Mouse (Mus musculus) heart, embryonic 15.5 days (tissue): ENCODE measurements at regions not wholly inside any gene's neighbourhood (a gene's known extent, or its start where the extent isn't known, plus 50 kb on each side); places are given as distances from the start of the nearest gene placed in this dataset.

Experiments
- ATAC-seq: fragments of 200-750 bp; cut with Nextera tagmentation; replicated peaks from 2 replicates; pipeline ENCODE4 v1.8.0; 2017; ENCODE audit warnings: low read depth, moderate TSS enrichment; ENCODE audit not compliant: insufficient number of reproducible peaks, insufficient read depth, low FRiP score
- H3K27ac ChIP-seq: fragments of 300-500 bp; sonication (generic); 2 replicates; pipeline ENCODE4 v1.5.1; 2015; ENCODE audit warnings: mild to moderate bottlenecking, inconsistent platforms
- H3K27me3 ChIP-seq: fragments of 300-500 bp; sonication (generic); 2 replicates; pipeline ENCODE4 v1.6.1; 2015; ENCODE audit warnings: inconsistent platforms
- H3K36me3 ChIP-seq: fragments of 300-500 bp; sonication (generic); 2 replicates; pipeline ENCODE4 v1.6.1; 2015; ENCODE audit warnings: mild to moderate bottlenecking, inconsistent platforms
- H3K4me1 ChIP-seq: fragments of 300-500 bp; sonication (generic); replicated peaks from 2 replicates; pipeline ENCODE4 v1.6.1; 2015; ENCODE audit warnings: inconsistent platforms
- H3K4me2 ChIP-seq: fragments of 300-500 bp; sonication (generic); 2 replicates; pipeline ENCODE4 v1.6.1; 2015; ENCODE audit warnings: inconsistent platforms, mild to moderate bottlenecking, moderate library complexity
- H3K4me3 ChIP-seq: fragments of 300-500 bp; sonication (generic); 2 replicates; pipeline ENCODE4 v1.5.1; 2015; ENCODE audit warnings: mild to moderate bottlenecking, inconsistent platforms
- H3K9ac ChIP-seq: fragments of 300-500 bp; sonication (generic); 2 replicates; pipeline ENCODE4 v1.6.1; 2015; ENCODE audit warnings: mild to moderate bottlenecking, inconsistent platforms
- H3K9me3 ChIP-seq: fragments of 300-500 bp; sonication (generic); replicated peaks from 2 replicates; pipeline ENCODE4 v1.6.1; 2016; ENCODE audit warnings: inconsistent platforms
- WGBS: fragments of 180-500 bp; shearing (Covaris S2); methylation state at CpG from one replicate; pipeline ENCODE4 v1.1.7; 2015; ENCODE audit warnings: mixed read lengths; 5-methylcytosine and 5-hydroxymethylcytosine counted together

DNA sequence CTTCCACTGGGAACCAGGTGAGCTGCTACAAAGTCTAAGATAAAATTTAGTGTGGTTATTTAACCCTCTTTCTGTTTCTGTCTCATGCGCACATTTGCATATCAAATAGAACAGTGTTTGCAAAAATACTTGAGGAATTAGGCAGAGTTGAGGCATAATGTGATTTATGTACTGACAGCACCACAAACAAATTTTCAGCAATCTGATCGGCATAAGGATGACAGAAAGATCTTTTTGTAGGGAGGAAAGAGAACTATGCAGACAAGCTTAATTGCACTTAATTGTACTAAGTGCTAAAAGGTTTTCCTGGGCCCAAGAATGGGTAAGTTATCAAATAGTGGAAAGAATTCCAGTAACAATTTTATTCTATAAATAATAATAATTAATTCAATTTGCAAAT is 670.6 kb upstream of the Klhl29 start:
- no peak overlapping the region for H3K27ac ChIP-seq
- no peak overlapping the region for H3K9ac ChIP-seq
- no peak overlapping the region for H3K4me3 ChIP-seq
- H3K4me1 ChIP-seq: no peaks in the 10 kb centered on the region
- WGBS: 84% methylated on average over 2 of the region's 2 CpGs
- H3K36me3 ChIP-seq: no peaks in the 10 kb centered on the region
- ATAC-seq: no peak
- no peak overlapping the region for H3K4me2 ChIP-seq
- no peaks in the 10 kb centered on the region for H3K27me3 ChIP-seq
- no peaks in the 10 kb centered on the region for H3K9me3 ChIP-seq

DNA sequence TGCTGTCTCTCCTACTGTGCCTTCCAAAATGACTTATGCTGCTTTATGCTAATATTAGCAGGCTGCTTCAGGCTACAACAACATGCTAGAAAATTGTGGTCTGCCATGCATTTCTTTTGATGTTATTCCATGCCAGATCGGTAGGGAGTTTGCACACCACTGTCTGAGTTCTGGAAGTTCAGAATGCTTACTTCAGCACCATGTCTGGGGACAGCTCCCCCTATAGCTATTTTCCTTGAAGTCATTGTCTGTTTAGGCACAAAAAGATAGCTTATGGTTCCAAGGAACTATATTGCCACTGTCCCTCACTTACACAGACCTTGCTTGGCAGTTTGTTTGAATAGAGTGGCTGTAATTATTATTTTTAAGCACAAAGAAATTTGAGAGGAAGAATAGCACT is 666.8 kb upstream of the Klhl29 start:
- Histone ChIP-seq H3K36me3 (no peaks in the 10 kb centered on the region), H3K27ac (no peak overlapping the region), H3K4me2 (no peak overlapping the region), H3K9me3 (no peaks in the 10 kb centered on the region), H3K27me3 (no peaks in the 10 kb centered on the region), H3K4me1 (no peaks in the 10 kb centered on the region), H3K9ac (no peak overlapping the region), H3K4me3 (no peak overlapping the region)
- 38% methylated on average over 1 of the region's 1 CpGs for WGBS
- no peak for ATAC-seq

DNA sequence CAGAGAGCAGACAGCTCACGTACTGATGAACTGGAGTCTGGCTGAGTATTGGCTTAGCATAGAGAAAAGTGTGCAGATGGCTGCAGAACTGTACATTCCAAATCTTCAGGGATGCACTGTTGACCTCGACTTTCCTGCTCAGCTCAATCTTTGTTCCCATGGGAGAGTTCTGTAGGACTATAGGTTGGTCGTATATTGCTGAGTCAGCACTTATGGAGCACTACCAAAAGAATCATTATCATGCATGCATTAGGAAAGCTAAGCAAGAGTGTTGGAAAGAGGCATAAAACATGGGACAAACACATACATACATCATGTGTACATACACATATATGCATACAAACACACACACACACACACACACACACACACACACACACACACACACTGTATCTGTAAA is 648.6 kb upstream of the Klhl29 start:
- ATAC-seq: no peak
- H3K27me3 ChIP-seq: no peaks in the 10 kb centered on the region
- no peaks in the 10 kb centered on the region for H3K36me3 ChIP-seq
- WGBS: 73% methylated on average over 3 of the region's 3 CpGs
- H3K4me2 ChIP-seq: no peak overlapping the region
- H3K4me1 ChIP-seq: no peaks in the 10 kb centered on the region
- H3K27ac ChIP-seq: no peak overlapping the region
- H3K9ac ChIP-seq: no peak overlapping the region
- no peaks in the 10 kb centered on the region for H3K9me3 ChIP-seq
- H3K4me3 ChIP-seq: no peak overlapping the region

DNA sequence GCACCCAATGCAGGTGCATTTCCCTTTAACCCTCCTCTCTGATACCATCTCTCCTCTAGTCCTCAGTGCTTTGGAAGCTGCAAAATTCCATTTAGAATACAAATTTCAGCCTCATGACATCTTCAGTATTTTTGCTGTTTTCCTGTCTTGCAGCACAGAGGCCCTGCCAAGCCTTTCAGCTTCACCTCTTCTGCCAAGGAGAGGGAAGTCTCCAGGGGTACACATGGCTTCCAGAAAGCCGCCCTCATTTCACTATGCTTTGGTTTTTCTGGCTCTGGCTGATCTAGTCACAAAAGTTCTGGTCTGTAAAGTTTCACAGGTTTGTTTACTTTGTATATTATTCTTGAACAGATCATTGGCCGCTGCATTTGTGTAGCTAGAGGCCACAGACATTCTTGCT is 647.0 kb upstream of the Klhl29 start:
- H3K4me1 ChIP-seq: no peaks in the 10 kb centered on the region
- no peaks in the 10 kb centered on the region for H3K27me3 ChIP-seq
- no peak overlapping the region for H3K27ac ChIP-seq
- H3K9ac ChIP-seq: no peak overlapping the region
- ATAC-seq: no peak
- no peaks in the 10 kb centered on the region for H3K36me3 ChIP-seq
- no peak overlapping the region for H3K4me2 ChIP-seq
- WGBS: 58% methylated on average over 2 of the region's 2 CpGs
- no peak overlapping the region for H3K4me3 ChIP-seq
- H3K9me3 ChIP-seq: no peaks in the 10 kb centered on the region

DNA sequence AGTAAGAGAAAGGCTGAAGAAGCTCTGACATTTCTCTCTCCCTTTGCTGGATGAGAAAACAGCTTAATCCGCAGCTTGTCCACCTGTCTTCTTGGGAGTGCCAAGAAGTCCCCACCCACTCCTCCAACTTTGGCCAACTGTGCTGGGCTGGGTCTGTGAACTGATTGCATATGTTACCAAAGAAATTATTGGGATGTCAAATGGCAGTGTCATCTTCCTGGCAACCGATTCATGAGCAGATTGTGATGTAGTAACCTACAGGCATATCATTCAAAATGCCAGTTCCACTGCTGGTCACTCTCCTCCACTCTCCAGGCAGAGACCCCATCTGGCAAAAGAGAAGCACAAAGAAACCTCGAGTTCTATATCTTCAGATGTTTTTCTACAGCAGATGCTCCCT is 625.5 kb upstream of the Klhl29 start:
- 68% methylated on average over 3 of the region's 3 CpGs for WGBS
- Histone ChIP-seq H3K27ac (no peak overlapping the region), H3K9ac (no peak overlapping the region), H3K27me3 (no peaks in the 10 kb centered on the region), H3K9me3 (no peaks in the 10 kb centered on the region), H3K36me3 (no peaks in the 10 kb centered on the region), H3K4me2 (no peak overlapping the region), H3K4me1 (no peaks in the 10 kb centered on the region), H3K4me3 (no peak overlapping the region)
- no peak for ATAC-seq

DNA sequence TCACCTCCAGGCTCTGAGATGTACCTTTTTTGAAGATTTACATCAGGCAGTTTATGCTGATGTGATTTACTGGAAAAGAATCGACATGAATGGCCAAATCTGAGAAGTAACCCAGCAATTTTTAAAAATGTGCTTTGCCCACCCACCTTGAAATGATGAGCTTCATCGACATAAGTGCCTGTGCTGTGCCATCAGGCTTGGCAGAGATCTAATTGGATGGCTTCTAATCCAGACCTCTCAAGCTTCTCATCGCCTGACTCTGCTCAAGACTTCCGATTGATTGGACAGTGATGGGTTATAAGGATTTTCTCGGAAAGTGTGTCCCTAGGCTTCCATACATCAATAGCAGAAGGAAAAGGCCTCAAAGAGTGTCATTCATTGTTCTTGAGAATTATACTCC is 621.9 kb upstream of the Klhl29 start:
- no peak overlapping the region for H3K4me3 ChIP-seq
- no peaks in the 10 kb centered on the region for H3K9me3 ChIP-seq
- no peak for ATAC-seq
- 82% methylated on average over 5 of the region's 5 CpGs for WGBS
- no peak overlapping the region for H3K9ac ChIP-seq
- no peak overlapping the region for H3K4me2 ChIP-seq
- no peaks in the 10 kb centered on the region for H3K27me3 ChIP-seq
- no peaks in the 10 kb centered on the region for H3K36me3 ChIP-seq
- H3K27ac ChIP-seq: no peak overlapping the region
- no peaks in the 10 kb centered on the region for H3K4me1 ChIP-seq

DNA sequence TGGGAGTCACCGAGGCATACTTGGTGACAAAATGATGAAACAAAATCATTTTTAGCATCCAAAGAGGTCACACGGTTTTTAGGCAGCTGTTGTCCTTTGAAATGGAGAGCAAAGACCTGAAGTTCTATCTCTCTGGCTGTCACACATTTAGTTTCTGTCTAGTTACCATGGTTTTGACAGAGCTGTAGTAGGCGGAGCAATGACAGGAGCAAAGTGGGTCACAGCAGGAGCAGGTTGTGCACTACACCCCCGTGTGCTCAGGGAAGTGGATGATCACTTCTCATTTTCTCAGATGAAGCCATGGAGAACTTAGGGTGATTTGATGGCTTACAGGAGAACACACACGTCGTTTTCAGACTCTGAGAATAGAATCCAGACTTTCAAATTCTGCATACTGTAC is 621.2 kb upstream of the Klhl29 start:
- Histone ChIP-seq H3K4me3 (no peak overlapping the region), H3K36me3 (no peaks in the 10 kb centered on the region), H3K27me3 (no peaks in the 10 kb centered on the region), H3K9ac (no peak overlapping the region), H3K9me3 (no peaks in the 10 kb centered on the region), H3K4me1 (no peaks in the 10 kb centered on the region), H3K27ac (no peak overlapping the region), H3K4me2 (no peak overlapping the region)
- ATAC-seq: no peak
- 63% methylated on average over 6 of the region's 6 CpGs for WGBS

DNA sequence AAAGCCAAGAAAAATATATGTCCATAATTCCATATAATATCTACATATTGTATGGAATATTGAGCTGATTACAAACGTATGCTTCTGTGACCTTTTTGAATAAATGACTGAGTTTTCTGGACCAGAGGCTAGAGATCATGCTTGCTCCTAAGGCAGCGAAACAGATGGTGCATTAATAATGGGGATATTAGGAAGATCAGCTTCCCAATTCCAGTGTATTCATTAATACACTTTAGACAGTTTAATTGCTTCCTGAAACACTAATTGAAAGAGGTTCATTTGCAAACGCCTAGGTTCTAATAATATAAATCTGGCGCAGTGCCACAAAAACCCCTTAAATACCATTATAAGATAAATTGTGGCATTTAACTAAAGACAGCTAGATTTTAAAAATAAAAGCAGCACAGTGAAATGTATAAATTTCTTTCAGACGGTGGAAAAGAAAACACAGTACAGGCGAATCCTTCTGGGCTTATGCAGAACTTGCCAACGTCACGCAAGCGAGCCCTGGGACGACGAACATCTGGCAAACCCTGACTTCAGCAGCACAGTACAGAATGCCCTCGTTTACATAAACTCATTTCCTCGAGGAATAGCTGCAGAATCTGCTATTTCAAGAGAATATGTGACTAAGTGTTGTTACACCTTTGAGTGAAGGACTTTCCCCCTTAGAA is 608.6 kb upstream of the Klhl29 start:
- Histone ChIP-seq H3K4me2 (no peak overlapping the region), H3K27me3 (no peaks in the 10 kb centered on the region), H3K4me1 (no peaks in the 10 kb centered on the region), H3K9me3 (no peaks in the 10 kb centered on the region), H3K9ac (no peak overlapping the region), H3K27ac (no peak overlapping the region), H3K36me3 (no peaks in the 10 kb centered on the region), H3K4me3 (no peak overlapping the region)
- no peak for ATAC-seq
- 56% methylated on average over 13 of the region's 13 CpGs for WGBS

DNA sequence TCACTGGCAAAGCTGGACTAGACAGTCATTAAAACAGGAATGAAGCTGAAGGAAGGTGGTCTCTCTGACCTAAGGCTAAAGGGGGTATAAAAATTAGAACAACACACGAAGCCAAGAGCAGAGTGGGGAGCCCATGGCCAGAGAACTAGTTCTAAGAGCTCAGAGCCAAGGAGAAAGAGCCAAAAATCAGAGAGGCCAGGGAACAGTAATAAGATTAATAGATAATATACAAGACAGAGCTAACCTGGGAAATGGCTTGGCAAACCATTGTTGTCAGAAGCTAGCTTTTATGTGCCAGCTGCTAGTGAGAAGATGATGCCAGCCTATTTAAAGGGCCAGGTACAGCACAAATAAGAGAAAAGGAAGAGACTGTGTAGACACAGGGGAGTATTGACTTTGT is 606.6 kb upstream of the Klhl29 start:
- no peaks in the 10 kb centered on the region for H3K4me1 ChIP-seq
- 53% methylated on average over 1 of the region's 1 CpGs for whole genome bisulfite sequencing
- no peaks in the 10 kb centered on the region for H3K27me3 ChIP-seq
- H3K4me3 ChIP-seq: no peak overlapping the region
- no peaks in the 10 kb centered on the region for H3K9me3 ChIP-seq
- no peak overlapping the region for H3K27ac ChIP-seq
- no peak for ATAC-seq
- H3K4me2 ChIP-seq: no peak overlapping the region
- H3K9ac ChIP-seq: no peak overlapping the region
- H3K36me3 ChIP-seq: no peaks in the 10 kb centered on the region

DNA sequence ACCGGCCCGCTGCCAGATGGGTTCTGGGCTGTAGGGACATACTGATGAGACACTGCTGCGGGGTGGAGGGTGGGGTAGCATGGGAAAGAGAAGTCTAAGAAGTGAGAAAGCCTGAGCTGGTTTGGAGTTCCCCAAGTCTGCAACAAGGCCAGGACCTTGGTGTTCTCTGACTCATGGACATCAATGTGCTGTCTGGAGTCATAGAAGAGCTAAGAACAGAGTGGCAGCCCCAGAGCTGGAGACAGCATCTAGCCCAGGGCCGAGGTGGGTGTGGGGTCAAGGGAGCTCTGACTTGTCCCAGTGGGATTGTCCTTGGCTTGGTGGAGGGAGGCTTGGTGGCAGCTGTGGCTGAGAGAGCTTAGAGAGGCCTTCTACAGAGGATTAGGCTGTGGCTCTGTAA is 600.4 kb upstream of the Klhl29 start:
- Histone ChIP-seq H3K4me2 (no peak overlapping the region), H3K27me3 (no peaks in the 10 kb centered on the region), H3K9me3 (no peaks in the 10 kb centered on the region), H3K27ac (no peak overlapping the region), H3K9ac (no peak overlapping the region), H3K4me1 (no peaks in the 10 kb centered on the region), H3K36me3 (no peaks in the 10 kb centered on the region), H3K4me3 (no peak overlapping the region)
- 85% methylated on average over 4 of the region's 4 CpGs for WGBS
- no peak for ATAC-seq

DNA sequence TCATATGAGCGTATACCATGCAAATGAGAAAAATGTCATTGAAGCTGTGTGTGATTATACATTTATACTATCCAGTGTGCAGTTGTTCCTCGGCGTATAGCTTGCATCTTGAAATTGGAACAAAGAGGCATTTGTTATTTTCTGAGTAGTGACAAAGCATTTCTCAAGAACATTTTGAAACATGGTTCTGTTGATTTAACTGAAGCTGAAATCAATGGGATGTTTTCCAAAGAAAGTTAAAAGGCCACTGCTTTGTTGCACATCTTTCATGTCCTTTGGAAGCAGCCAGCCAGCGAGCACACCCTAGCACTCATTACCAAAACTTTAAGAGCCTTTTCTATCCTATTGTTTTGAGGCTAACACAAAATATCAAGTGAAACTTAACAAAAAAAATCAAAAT is 594.1 kb upstream of the Klhl29 start:
- Histone ChIP-seq H3K36me3 (no peaks in the 10 kb centered on the region), H3K4me1 (no peaks in the 10 kb centered on the region), H3K27me3 (no peaks in the 10 kb centered on the region), H3K4me2 (no peak overlapping the region), H3K9me3 (no peaks in the 10 kb centered on the region), H3K4me3 (no peak overlapping the region), H3K27ac (no peak overlapping the region), H3K9ac (no peak overlapping the region)
- ATAC-seq: no peak
- WGBS: 75% methylated on average over 4 of the region's 4 CpGs

DNA sequence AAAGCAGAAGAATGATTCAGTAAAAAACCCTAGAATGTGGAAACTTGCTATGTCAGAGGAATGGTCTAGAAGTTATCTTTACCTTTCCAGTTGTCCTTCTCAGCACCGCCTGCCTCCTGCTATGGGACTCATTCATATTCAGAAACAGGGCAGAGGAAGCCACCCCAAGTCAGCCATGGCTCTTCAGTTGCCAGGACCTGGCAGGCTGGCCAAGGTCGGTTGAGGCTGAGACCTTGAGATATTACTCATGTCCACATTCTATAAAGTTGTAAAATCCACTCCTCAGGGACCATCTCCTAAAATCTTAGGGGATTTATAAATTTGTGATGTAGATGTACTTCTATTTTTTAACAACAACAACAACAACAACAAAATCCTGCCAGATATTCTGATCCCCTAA is 580.7 kb upstream of the Klhl29 start:
- H3K4me3 ChIP-seq: no peak overlapping the region
- H3K9ac ChIP-seq: no peak overlapping the region
- no peak for ATAC-seq
- no peak overlapping the region for H3K4me2 ChIP-seq
- no peaks in the 10 kb centered on the region for H3K36me3 ChIP-seq
- 65% methylated on average over 2 of the region's 2 CpGs for WGBS
- H3K9me3 ChIP-seq: no peaks in the 10 kb centered on the region
- no peaks in the 10 kb centered on the region for H3K4me1 ChIP-seq
- no peaks in the 10 kb centered on the region for H3K27me3 ChIP-seq
- H3K27ac ChIP-seq: no peak overlapping the region
